Mouse (Mus musculus) limb, embryonic 10.5 days (tissue): Measurements from ENCODE around the gene Adra1d. TPM values are rescaled to one million over a fixed set of nuclear protein-coding genes. Genes with fewer than 3 reads are reported as not detected.

Experiments
- DNase-seq: peaks from one replicate; pipeline ENCODE4 v3.0.0-alpha.2; 2017; ENCODE audit warnings: low spot score
- H3K27ac ChIP-seq: fragments of 300-500 bp; sonication (generic); 2 replicates; pipeline ENCODE4 v1.5.1; 2016; ENCODE audit warnings: mild to moderate bottlenecking
- H3K27me3 ChIP-seq: fragments of 300-500 bp; sonication (generic); 2 replicates; pipeline ENCODE4 v1.6.1; 2016; ENCODE audit warnings: low read depth, mild to moderate bottlenecking; ENCODE audit not compliant: poor library complexity, severe bottlenecking
- H3K36me3 ChIP-seq: fragments of 300-500 bp; sonication (generic); 2 replicates; pipeline ENCODE4 v1.6.1; 2016; ENCODE audit warnings: mild to moderate bottlenecking, moderate library complexity
- H3K4me1 ChIP-seq: fragments of 300-500 bp; sonication (generic); 2 replicates; pipeline ENCODE4 v1.6.1; 2016
- H3K4me3 ChIP-seq: fragments of 300-500 bp; sonication (generic); 2 replicates; pipeline ENCODE4 v1.5.1; 2016; ENCODE audit warnings: mild to moderate bottlenecking, moderate library complexity
- H3K9me3 ChIP-seq: fragments of 300-500 bp; sonication (generic); replicated peaks from 2 replicates; pipeline ENCODE4 v1.6.1; 2016; ENCODE audit warnings: mild to moderate bottlenecking
- WGBS: fragments of 180-500 bp; shearing (Covaris S2); methylation state at CpG from one replicate; pipeline ENCODE4 v1.1.7; 2016; 5-methylcytosine and 5-hydroxymethylcytosine counted together
- polyA plus RNA-seq: library from polyadenylated mRNA; unstranded; fragments of >200 nt; fragmentation: Nextera tagmentation; extraction: Ambion mirVana; gene quantifications from 2 replicates; pipeline ENCODE4 v1.2.1, GENCODE M21; 2016

The Adra1d gene
- not detected in 2 replicates for polyA plus RNA-seq

DNA sequence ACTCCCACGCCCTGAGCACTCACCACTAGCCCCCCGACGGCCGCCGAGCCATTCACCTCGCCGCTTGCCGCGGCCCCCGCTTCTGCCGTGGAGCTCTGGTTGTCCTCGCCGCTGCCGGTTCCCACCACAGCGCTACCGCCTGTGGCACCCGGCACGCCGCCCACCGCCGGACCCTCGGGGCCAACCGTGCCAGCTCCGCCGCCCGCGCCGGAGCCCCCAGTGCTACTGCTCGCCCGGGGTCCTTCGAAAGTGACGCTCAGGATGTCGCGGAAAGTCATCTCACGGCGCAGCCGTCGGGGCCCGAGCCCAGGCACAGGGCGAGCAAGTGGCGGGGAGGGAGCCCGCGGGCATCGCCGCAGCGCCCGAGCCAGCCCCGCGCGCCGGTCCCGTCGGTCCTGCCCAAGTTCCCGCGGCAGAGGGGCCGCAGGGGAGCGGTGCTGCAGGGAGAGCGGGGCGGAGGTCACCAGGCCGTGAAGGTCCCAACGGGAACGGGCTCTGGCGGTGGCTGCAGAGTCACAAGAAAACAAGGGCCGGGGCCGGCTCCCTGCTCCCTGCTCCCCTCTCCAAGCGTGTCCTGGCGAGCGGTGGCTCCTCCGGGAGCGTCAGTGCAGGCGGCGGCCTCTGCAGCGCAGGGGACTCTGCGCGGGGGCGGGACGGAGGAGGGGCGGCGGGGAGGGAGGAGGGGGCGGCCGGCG lies at the start of gene Adra1d:
Gene Adra1d, minus strand, starts transcription at position 393 of the 695 bp plus-strand sequence.
- peak; percentile 61 for DNase-seq
- WGBS = 1% methylated on average over 72 of the region's 82 CpGs
- Histone ChIP-seq H3K4me3 (peak within 1 kb of the TSS; percentile 58), H3K4me1 (peaks cover 23% of the 10 kb centered on the region), H3K36me3 (no peaks in the 10 kb centered on the region), H3K27ac (peak within 1 kb of the TSS; percentile 56), H3K9me3 (no peaks in the 10 kb centered on the region), H3K27me3 (peaks cover 97% of the 10 kb centered on the region)

GRCm38 (mm10) chr2:131601881-131602280 lies 39.8 kb upstream of the Adra1d start:
- no peaks in the 10 kb centered on the region for H3K36me3 ChIP-seq
- H3K27me3 ChIP-seq = no peaks in the 10 kb centered on the region
- WGBS = 74% methylated on average over 2 of the region's 2 CpGs
- peak; percentile 19 for DNase-seq
- H3K4me1 ChIP-seq = no peaks in the 10 kb centered on the region
- no peak overlapping the region for H3K4me3 ChIP-seq
- H3K27ac ChIP-seq = no peak overlapping the region
- no peaks in the 10 kb centered on the region for H3K9me3 ChIP-seq

DNA sequence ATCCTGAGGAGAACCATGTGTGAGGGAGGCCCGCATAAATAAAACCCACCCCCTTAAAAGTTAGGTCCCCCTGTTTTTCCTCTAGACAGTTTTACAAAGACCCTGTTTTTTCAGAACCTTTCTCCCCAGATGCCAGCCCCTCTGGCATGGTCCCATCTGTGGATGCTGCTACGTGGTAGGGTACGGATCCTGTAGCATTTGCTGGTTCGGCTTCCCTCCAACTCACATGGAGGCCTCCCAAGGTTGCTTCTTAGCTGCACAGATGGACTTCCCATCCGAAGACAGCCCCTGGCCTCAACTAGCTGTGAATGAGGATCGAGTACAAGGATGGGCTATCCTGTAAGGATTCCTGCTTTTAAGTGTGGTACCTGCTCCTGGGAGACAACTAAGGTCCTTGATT lies 32.8 kb upstream of the Adra1d start:
- H3K4me1 ChIP-seq = no peaks in the 10 kb centered on the region
- no peaks in the 10 kb centered on the region for H3K9me3 ChIP-seq
- H3K36me3 ChIP-seq = no peaks in the 10 kb centered on the region
- no peak for DNase-seq
- no peak overlapping the region for H3K27ac ChIP-seq
- H3K4me3 ChIP-seq = no peak overlapping the region
- no peaks in the 10 kb centered on the region for H3K27me3 ChIP-seq
- WGBS = 84% methylated on average over 6 of the region's 6 CpGs

- WGBS = 80% methylated on average over 2 of the region's 2 CpGs
These were observed 25.4 kb upstream of the Adra1d start for GRCm38 (mm10) chr2:131587521-131587920.

GRCm38 (mm10) chr2:131581506-131581905 lies 19.4 kb upstream of the Adra1d start:
- Histone ChIP-seq H3K36me3 (no peaks in the 10 kb centered on the region), H3K4me1 (no peaks in the 10 kb centered on the region), H3K4me3 (no peak overlapping the region), H3K9me3 (no peaks in the 10 kb centered on the region), H3K27me3 (no peaks in the 10 kb centered on the region), H3K27ac (no peak overlapping the region)
- 89% methylated on average over 2 of the region's 2 CpGs for WGBS
- peak; percentile 12 for DNase-seq

More at GRCm38 (mm10) chr2:131587521-131587920, 25.4 kb upstream of the Adra1d start:
- Histone ChIP-seq H3K4me3 (no peak overlapping the region), H3K36me3 (no peaks in the 10 kb centered on the region), H3K27me3 (no peaks in the 10 kb centered on the region), H3K9me3 (no peaks in the 10 kb centered on the region), H3K4me1 (no peaks in the 10 kb centered on the region), H3K27ac (no peak overlapping the region)
- no peak for DNase-seq

- 0% methylated on average over 30 of the region's 30 CpGs for WGBS
- H3K9me3 ChIP-seq = no peaks in the 10 kb centered on the region
- peak; percentile 82 for DNase-seq
- H3K4me3 ChIP-seq = peak overlapping the region; percentile 58
- peaks cover 92% of the 10 kb centered on the region for H3K27me3 ChIP-seq
- H3K36me3 ChIP-seq = no peaks in the 10 kb centered on the region
- H3K27ac ChIP-seq = peak overlapping the region; percentile 56
- H3K4me1 ChIP-seq = peaks cover 23% of the 10 kb centered on the region
These were observed 571 bp upstream of the Adra1d start for GRCm38 (mm10) chr2:131562586-131563122.

- Histone ChIP-seq H3K4me1 (peaks cover 23% of the 10 kb centered on the region), H3K27ac (no peak overlapping the region), H3K27me3 (peaks cover 100% of the 10 kb centered on the region), H3K36me3 (no peaks in the 10 kb centered on the region), H3K9me3 (no peaks in the 10 kb centered on the region), H3K4me3 (peak overlapping the region; percentile 58)
- 5% methylated on average over 33 of the region's 33 CpGs for WGBS
- DNase-seq = no peak
These were observed 676 bp downstream of the Adra1d start for GRCm38 (mm10) chr2:131561344-131561870.

DNA sequence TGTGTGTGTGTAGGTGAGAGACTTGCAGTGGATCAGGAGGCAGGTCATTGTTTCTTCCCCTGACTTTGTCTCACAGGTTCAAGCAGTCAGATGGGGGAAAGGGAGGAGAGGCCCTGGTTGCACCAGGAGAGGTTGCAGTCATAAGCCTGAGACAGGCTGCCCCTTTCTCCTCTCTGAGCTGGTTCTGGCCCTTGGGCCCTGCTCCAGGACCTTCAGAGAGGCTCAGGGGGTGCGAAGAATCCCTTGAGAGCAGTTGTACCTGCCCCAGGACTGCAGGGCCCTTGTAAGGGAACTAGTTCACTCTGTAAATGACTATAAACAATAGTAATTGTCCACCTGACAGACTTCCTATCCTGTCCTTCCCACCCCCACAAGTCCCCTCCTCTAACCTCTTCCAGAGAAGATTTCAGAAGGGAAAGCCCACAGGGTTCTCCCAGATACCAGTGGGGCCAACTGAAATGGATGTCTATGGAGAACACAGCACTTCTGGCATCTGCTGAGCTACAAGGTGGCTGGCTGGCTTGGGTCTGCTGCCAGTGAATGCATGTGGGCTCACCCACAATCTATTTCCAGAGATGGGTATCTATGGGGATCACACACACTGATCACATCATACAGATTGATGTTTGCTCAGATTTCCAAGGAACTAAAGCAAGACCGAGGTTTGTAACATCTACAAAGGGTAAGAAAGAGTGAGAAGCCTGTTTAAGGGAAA lies 1.7 kb downstream of the Adra1d start:
- no peak overlapping the region for H3K4me3 ChIP-seq
- WGBS = 41% methylated on average over 2 of the region's 2 CpGs

GRCm38 (mm10) chr2:131557896-131558295 lies 4.2 kb downstream of the Adra1d start:
- H3K4me1 ChIP-seq = peaks cover 21% of the 10 kb centered on the region
- H3K27ac ChIP-seq = no peak overlapping the region
- H3K4me3 ChIP-seq = no peak overlapping the region
- H3K36me3 ChIP-seq = no peaks in the 10 kb centered on the region
- H3K9me3 ChIP-seq = no peaks in the 10 kb centered on the region
- DNase-seq = no peak
- H3K27me3 ChIP-seq = peaks cover 99% of the 10 kb centered on the region
- WGBS = 81% methylated on average over 2 of the region's 2 CpGs

More for the DNA sequence above, 1.7 kb downstream of the Adra1d start:
- Histone ChIP-seq H3K9me3 (no peaks in the 10 kb centered on the region), H3K4me1 (peaks cover 23% of the 10 kb centered on the region), H3K27ac (no peak overlapping the region), H3K27me3 (peaks cover 100% of the 10 kb centered on the region), H3K36me3 (no peaks in the 10 kb centered on the region)
- DNase-seq = no peak

DNA sequence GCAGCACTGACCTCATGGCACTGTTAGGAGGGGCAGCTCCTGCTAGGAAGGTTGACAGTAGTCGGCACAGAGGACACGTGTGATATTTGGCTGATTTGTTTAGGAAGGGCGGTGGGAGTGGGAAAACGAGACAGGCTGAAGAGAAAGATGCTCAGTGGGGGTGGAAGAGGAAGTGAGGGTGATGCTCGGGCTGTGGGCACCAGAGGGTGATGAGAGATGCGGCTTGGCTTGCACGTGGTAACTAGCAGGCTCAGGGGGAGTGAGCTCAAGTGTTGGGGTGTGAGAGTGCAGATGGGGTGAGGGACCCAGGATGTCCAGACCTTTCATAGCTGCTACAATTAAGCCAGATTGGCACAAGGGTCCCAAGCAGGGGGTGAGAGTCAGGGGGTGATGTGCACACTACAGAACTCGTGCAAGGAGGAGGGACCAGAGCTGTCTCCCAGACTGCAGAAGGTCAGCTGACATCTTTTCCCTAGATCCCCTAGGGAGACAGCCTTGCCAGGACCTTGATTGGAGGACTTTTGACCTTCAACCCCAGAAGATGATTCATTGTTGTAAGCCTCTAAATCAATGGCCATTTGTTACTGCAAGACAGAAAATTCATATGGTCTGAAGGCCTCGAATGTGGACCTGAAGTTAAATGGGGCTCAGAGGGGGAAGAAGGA lies 9.2 kb downstream of the Adra1d start:
- H3K4me1 ChIP-seq = no peaks in the 10 kb centered on the region
- WGBS = 26% methylated on average over 9 of the region's 9 CpGs
- H3K27ac ChIP-seq = no peak overlapping the region
- no peak for DNase-seq
- H3K9me3 ChIP-seq = no peaks in the 10 kb centered on the region
- H3K27me3 ChIP-seq = peaks cover 98% of the 10 kb centered on the region
- H3K4me3 ChIP-seq = no peak overlapping the region
- no peaks in the 10 kb centered on the region for H3K36me3 ChIP-seq

GRCm38 (mm10) chr2:131551701-131552620 lies 10.1 kb downstream of the Adra1d start:
- Histone ChIP-seq H3K4me1 (no peaks in the 10 kb centered on the region), H3K4me3 (no peak overlapping the region), H3K36me3 (no peaks in the 10 kb centered on the region), H3K9me3 (no peaks in the 10 kb centered on the region), H3K27ac (no peak overlapping the region), H3K27me3 (peaks cover 98% of the 10 kb centered on the region)
- WGBS = 69% methylated on average over 7 of the region's 7 CpGs
- no peak for DNase-seq

GRCm38 (mm10) chr2:131550906-131551305 lies 11.2 kb downstream of the Adra1d start:
- H3K36me3 ChIP-seq = no peaks in the 10 kb centered on the region
- WGBS = 60% methylated on average over 2 of the region's 2 CpGs
- no peak overlapping the region for H3K27ac ChIP-seq
- H3K9me3 ChIP-seq = no peaks in the 10 kb centered on the region
- peaks cover 4% of the 10 kb centered on the region for H3K4me1 ChIP-seq
- DNase-seq = no peak
- no peak overlapping the region for H3K4me3 ChIP-seq
- H3K27me3 ChIP-seq = peaks cover 98% of the 10 kb centered on the region
